Mouse (Mus musculus): ENCODE data around the gene Ptf1a. TPM values are rescaled to one million over a fixed set of nuclear protein-coding genes. Genes with fewer than 3 reads are reported as not detected.

The Ptf1a gene
- not detected for total RNA-seq (2021)
- long read RNA-seq, experiment 1 = 0 reads
- long read RNA-seq, experiment 2 = 0 reads

GRCm38 (mm10) chr2:19444931-19445831, at the start of gene Ptf1a:
Ptf1a (plus strand) TSS chr2:19445663.
- intact Hi-C loops (cut with DNase I) = loop anchor here (5.0 kb wide), 2 partner anchors 212 to 753 kb away; partner anchors contain the start of genes Otud1 and Spag6
- DNase-seq (ENCODE audit: low spot score in 2 of 2) = no peak

DNA sequence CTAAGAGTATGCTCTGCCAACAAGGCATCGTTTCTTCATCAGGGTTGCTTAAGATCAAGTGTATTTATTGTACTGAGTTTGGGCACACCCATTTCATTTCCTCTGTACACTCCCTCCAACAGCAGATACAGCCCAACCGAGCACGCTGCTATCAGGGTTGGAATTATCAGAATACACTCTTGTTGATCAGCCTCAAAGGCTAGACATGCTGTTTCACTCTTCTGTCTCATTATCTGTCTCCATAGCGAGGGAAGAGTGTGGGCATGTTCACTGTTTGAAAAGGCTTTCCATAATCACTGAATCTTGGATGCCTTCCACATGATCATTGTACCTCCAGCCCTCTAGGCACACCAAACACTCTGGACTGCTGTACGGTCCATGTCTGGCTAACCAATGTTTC, 40.1 kb upstream of the Ptf1a start:
- no peak for DNase-seq (ENCODE audit: low spot score in 2 of 2)
- intact Hi-C loops (cut with DNase I) = no loop called here

GRCm38 (mm10) chr2:19406531-19406930, 38.9 kb upstream of the Ptf1a start:
- no peak for DNase-seq (ENCODE audit: low spot score in 2 of 2)
- intact Hi-C loops (cut with DNase I) = no loop called here

- peak; percentile 74 to 75 for DNase-seq (ENCODE audit: low spot score in 2 of 2)
Observed at GRCm38 (mm10) chr2:19414222-19414965, 31.1 kb upstream of the Ptf1a start.

GRCm38 (mm10) chr2:19415063-19415521, 30.4 kb upstream of the Ptf1a start:
- intact Hi-C loops (cut with DNase I) = loop anchor here (1.0 to 10.0 kb wide), 4 partner anchors 104 to 490 kb away; partner anchors contain the start of genes Etl4 and Otud1
- DNase-seq (ENCODE audit: low spot score in 2 of 2) = peak; percentile 70 to 88

More at GRCm38 (mm10) chr2:19414222-19414965, 31.1 kb upstream of the Ptf1a start:
- intact Hi-C loops (cut with DNase I) = loop anchor here (10.0 kb wide), 2 partner anchors 240 to 490 kb away; partner anchors contain the start of genes Etl4 and Otud1

- intact Hi-C loops (cut with DNase I) = loop anchor here (5.0 to 10.0 kb wide), 3 partner anchors 239 to 489 kb away; partner anchors contain the start of genes Etl4 and Otud1
- no peak for DNase-seq (ENCODE audit: low spot score in 2 of 2)
Observed at GRCm38 (mm10) chr2:19416066-19416465, 29.4 kb upstream of the Ptf1a start.

DNA sequence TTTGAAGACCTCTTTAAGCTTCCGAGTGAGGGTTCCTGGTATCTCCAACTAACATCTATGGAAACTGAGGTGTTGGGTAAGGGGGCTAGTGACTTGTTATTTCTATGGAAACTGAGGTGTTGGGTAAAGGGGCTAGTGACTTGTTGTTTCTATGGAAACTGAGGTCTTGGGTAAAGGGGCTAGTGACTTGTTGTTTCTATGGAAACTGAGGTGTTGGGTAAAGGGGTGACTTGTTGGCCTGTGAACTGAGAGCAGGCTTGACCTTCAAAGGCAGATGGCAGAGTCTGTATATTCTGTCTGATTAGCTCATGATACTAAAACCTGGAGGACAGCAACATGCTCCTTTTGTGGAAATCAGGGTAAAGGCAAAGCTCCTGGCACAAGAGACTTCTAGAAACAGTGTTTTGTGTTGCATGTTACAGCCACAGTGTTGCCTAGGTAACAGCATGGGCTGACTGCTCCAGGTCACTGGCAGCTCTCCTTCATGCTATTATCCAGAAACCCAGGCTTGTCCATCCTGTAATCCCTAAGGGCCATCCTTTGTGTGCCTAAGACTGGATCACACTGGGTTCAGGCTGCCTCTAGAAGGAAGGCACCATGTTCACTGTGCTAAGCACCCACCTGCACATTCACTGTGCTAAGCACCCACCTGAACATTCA, 25.6 kb upstream of the Ptf1a start:
- intact Hi-C loops (cut with DNase I) = loop anchor here (5.0 to 10.0 kb wide), 4 partner anchors 235 to 1355 kb away; partner anchors contain the start of genes Etl4 and Otud1
- no peak for DNase-seq (ENCODE audit: low spot score in 2 of 2)

GRCm38 (mm10) chr2:19422226-19422625, 23.2 kb upstream of the Ptf1a start:
- intact Hi-C loops (cut with DNase I) = loop anchor here (10.0 kb wide), 1 partner anchor 1353 kb away; no protein-coding TSS in a partner anchor

DNA sequence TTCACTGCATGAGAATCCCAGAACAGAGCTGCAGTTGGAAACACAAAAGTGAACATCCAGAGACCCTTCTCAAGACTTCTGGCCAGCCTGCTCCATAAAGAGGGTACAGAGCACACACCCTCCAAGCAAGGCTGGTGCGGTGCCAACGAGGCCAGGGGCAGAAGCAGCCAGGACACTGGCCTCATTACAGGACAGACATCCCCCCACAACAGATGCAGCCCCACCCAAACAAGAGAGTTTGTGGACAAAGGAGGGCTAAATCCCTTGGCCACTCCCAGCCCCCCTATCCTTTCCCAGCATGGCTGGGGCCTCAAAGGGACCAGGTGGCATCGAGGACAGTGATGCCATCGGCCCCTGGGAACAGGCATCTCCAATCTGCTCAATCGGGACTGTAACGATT, 22.4 kb upstream of the Ptf1a start:
- intact Hi-C loops (cut with DNase I) = loop anchor here (10.0 kb wide), 1 partner anchor 1352 kb away; no protein-coding TSS in a partner anchor
- DNase-seq (ENCODE audit: low spot score in 2 of 2) = no peak

More at GRCm38 (mm10) chr2:19422226-19422625, 23.2 kb upstream of the Ptf1a start:
- DNase-seq (ENCODE audit: low spot score in 2 of 2) = no peak

DNA sequence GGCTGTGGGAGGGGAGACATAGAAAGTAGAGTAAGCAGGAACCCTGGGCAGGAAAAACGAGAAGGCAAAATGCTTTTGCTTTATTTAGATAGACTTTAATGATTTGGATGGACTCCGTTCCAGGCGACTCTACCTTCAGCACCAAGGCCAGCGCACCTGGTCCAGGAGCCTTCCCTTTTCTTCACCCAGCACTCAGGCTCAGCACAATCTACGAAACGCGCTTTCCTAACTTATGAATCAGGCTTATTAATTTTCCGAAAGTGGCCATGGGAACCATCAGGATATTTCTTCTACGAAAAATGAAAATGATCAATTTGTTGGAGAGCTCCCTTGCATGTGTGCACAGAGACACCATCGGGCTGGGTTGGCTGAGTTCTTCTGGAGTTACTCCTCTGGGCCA, 16.4 kb upstream of the Ptf1a start:
- DNase-seq (ENCODE audit: low spot score in 2 of 2) = no peak
- intact Hi-C loops (cut with DNase I) = loop anchor here (10.0 kb wide), 1 partner anchor 1346 kb away; no protein-coding TSS in a partner anchor

- intact Hi-C loops (cut with DNase I) = loop anchor here (10.0 kb wide), 1 partner anchor 1345 kb away; no protein-coding TSS in a partner anchor
- no peak for DNase-seq (ENCODE audit: low spot score in 2 of 2)
Observed at GRCm38 (mm10) chr2:19429691-19430690, 15.5 kb upstream of the Ptf1a start.

GRCm38 (mm10) chr2:19430746-19431145, 14.7 kb upstream of the Ptf1a start:
- intact Hi-C loops (cut with DNase I) = no loop called here
- DNase-seq (ENCODE audit: low spot score in 2 of 2) = no peak

GRCm38 (mm10) chr2:19431186-19431585, 14.3 kb upstream of the Ptf1a start:
- intact Hi-C loops (cut with DNase I) = no loop called here
- DNase-seq (ENCODE audit: low spot score in 2 of 2) = no peak

GRCm38 (mm10) chr2:19431614-19432323, 13.7 kb upstream of the Ptf1a start:
- DNase-seq (ENCODE audit: low spot score in 2 of 2) = no peak
- intact Hi-C loops (cut with DNase I) = no loop called here

DNA sequence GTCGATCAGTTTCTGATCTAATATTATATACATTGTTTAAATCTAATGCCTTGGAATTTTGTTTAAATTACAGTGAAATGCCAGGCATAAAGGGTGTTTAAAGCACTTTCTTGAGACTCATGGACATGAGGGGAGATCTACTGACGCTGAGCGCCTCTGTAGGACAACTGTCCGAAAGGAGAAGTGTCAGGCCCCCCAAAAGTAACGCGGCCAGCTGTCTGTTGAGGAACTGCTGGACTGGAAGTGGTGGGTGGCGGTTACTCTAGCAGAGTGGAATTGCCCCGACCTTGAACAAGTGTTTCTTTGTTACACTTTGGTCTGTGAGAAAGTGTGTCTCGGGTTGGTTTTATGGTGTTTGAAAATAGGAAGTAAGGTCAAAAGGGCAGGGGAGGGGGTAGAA, 1.1 kb upstream of the Ptf1a start:
- intact Hi-C loops (cut with DNase I) = no loop called here

GRCm38 (mm10) chr2:19445871-19446501, 523 bp downstream of the Ptf1a start:
- DNase-seq (ENCODE audit: low spot score in 2 of 2) = no peak
- intact Hi-C loops (cut with DNase I) = loop anchor here (5.0 kb wide), 2 partner anchors 211 to 754 kb away; partner anchors contain the start of genes Otud1 and Spag6

More for the DNA sequence above, 1.1 kb upstream of the Ptf1a start:
- DNase-seq (ENCODE audit: low spot score in 2 of 2) = no peak
